1 mouse cellular context compared by ENCODE assay signal in the genomic region with DNA sequence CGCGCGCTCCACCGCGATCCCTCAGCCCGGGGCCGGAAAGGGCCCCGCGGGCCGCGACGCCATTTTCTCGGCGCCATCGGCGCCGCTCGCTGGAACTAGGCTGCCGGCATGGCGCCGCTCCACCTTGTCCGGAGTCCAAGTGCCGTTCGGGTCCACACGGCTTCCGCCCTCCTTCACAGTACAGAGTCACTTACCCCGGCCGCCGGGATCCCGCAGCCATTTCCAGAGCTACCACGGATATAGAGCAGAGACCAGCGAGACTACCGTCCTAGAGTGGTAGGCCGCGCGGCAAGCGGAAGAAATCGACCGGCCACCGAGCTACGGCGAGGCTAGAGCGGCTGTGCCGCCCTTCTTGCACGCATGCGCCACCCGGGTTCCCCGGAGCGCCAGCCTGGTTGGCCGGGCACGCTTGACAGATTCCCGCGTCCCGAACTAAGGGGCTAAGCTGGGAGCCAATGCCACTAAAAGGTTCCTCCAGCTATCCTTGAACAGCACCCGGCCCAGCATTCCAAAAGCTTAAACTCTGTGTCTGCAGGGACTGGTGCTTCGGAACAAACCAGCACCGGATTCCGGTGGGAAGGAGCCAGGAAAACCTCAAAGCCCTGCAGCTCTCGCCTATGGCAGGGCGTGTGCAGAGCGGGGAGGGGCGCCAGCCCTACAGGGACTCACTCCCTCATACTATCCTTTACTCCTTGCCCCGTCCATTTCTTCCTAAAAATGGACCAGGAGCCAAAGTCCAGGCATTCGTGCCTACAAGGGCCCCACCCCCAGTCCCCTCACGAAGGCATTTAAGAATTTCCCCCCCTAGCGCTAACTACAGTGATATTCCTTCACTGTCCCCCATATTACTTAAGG.
A peak's percentile ranks its signal among the peaks of the same experiment; 100 is the strongest.
TF ChIP-seq lines count a peak whose summit lies in the region.

No protein-coding gene starts in this region.

TF ChIP-seq in MEL, 35 proteins besides CTCF, POLR2A, EP300 and RAD21 (continued from another document):
- no peak for TF ChIP-seq USF2 (IDR thresholded peaks at IDR 0.05; ENCODE audit: borderline replicate concordance in 1 of 2, insufficient read depth in 1 of 2, low read depth in 1 of 2, low read length in 2 of 2)
- peak; percentile 63; the same call in 1 of the 2 replicates for TF ChIP-seq SIN3A (IDR thresholded peaks at IDR 0.05; ENCODE audit: low read length)
- peak; percentile 78; the same call in 1 of the 2 replicates for TF ChIP-seq POLR2AphosphoS2 (IDR thresholded peaks at IDR 0.05; ENCODE audit: low read length)
- TF ChIP-seq MAX (IDR thresholded peaks at IDR 0.05; ENCODE audit: low read length): peak; percentile 78
- no peak for TF ChIP-seq SMC3 (IDR thresholded peaks at IDR 0.05; ENCODE audit: low read depth, low read length)
- TF ChIP-seq ZKSCAN1 (IDR thresholded peaks at IDR 0.05; ENCODE audit: low read depth, low read length): no peak
- peak; percentile 84 for TF ChIP-seq NRF1 (IDR thresholded peaks at IDR 0.05; ENCODE audit: insufficient read depth, low read depth, low read length, poor library complexity, severe bottlenecking)
- TF ChIP-seq MYB (IDR thresholded peaks at IDR 0.05; ENCODE audit: low read depth, low read length): no peak
- no peak for TF ChIP-seq GATA1 (IDR thresholded peaks at IDR 0.05; ENCODE audit: low read depth, low read length)
- TF ChIP-seq TAL1 (IDR thresholded peaks at IDR 0.05; ENCODE audit: low read length): no peak
- no peak for TF ChIP-seq ZNF384 (IDR thresholded peaks at IDR 0.05; ENCODE audit: low read depth, low read length)
- no peak for TF ChIP-seq ETS1 (IDR thresholded peaks at IDR 0.05; ENCODE audit: low read depth, low read length)
- no peak; the same call in 1 of the 2 replicates for TF ChIP-seq RCOR1 (IDR thresholded peaks at IDR 0.05; ENCODE audit: low read depth, low read length)
- TF ChIP-seq USF1 (IDR thresholded peaks at IDR 0.05; ENCODE audit: low read depth, low read length): no peak
- 0 out of 2 replicates have a peak, but pooled peaks have one; percentile 83 for TF ChIP-seq UBTF (IDR thresholded peaks at IDR 0.05; ENCODE audit: borderline replicate concordance, insufficient read depth, low read depth, low read length)
- TF ChIP-seq GABPA (IDR thresholded peaks at IDR 0.05; ENCODE audit: low read depth, low read length): no peak
- no peak for TF ChIP-seq CHD2 (IDR thresholded peaks at IDR 0.05; ENCODE audit: low read length)
- TF ChIP-seq ZC3H11A (IDR thresholded peaks at IDR 0.05; ENCODE audit: low read depth, low read length): no peak
